8 mouse cellular contexts compared by ENCODE assay signal in the genomic region with DNA sequence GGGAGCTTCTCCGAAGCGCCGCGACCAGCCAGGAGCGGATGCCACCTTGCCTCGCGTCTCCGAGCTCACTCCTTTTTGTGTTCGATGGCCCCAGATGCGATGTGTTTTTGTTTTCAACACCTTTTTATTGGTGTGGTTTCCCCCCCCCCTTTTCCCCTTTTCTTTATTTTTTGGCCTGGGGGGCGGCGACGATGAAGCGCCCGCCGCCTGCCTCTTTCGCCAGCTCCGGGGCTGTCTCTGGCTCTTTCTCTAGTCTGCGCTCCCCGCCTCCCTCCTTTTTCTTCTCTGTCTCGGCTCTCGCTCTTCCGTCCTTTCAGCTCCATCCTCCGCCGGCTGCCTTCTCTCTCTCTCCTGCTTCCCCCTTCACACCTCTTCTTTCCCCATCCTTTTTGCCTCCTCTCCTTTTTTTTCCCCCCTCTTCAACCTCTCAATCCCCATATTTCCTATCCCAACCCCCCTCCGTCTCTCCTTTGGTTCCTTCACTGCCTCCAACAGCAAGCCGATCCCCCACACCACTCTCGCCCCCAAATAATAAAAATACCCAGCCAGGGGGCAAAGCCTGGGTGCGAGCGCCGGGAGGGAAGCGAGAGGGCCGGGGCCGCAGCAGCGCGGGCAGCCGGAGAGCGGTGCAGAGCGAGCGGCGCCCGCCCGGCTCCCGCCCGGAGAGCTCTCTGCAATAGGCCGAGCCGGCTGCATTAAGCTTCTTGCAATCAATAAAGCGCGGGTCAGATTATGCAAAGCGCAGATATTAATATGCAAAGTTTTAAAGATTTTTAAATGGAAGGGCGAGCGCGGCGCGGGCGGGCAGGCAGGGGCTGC. TPM values are rescaled to one million over a fixed set of nuclear protein-coding genes. Genes with fewer than 3 reads are reported as not detected.
A peak's percentile ranks its signal among the peaks of the same experiment; 100 is the strongest.
DNase-seq lines count a peak whose midpoint lies in the region; ATAC-seq and TF ChIP-seq lines count a peak whose summit lies in the region.

No protein-coding gene starts in this region.

- no peak for TF ChIP-seq POLR2A in small intestine, adult 2 months (IDR thresholded peaks at IDR 0.05; ENCODE audit: low read depth, low read length)

- H3K9ac ChIP-seq in hindbrain, embryonic 13.5 days: peak overlapping the region; percentile 94
- H3K9ac ChIP-seq in liver, embryonic 16.5 days (ENCODE audit: low read depth, low read length): no peak overlapping the region

- no peaks in the 10 kb centered on the region for H3K36me3 ChIP-seq in hindbrain, embryonic 13.5 days
- H3K36me3 ChIP-seq in liver, embryonic 16.5 days (ENCODE audit: control insufficient read depth, insufficient read depth): no peaks in the 10 kb centered on the region
- H3K36me3 ChIP-seq in small intestine, adult 2 months (ENCODE audit: control insufficient read depth, insufficient read depth, low read length): no peaks in the 10 kb centered on the region

- peak overlapping the region; percentile 84 for H3K4me2 ChIP-seq in hindbrain, embryonic 13.5 days
- H3K4me2 ChIP-seq in liver, embryonic 16.5 days (ENCODE audit: low read depth, low read length): peak overlapping the region; percentile 56

- H3K4me3 ChIP-seq in hindbrain, embryonic 13.5 days: peak overlapping the region; percentile 68
- peak overlapping the region; percentile 36 for H3K4me3 ChIP-seq in liver, embryonic 16.5 days (ENCODE audit: low read depth, low read length)
- H3K4me3 ChIP-seq in small intestine, adult 2 months (ENCODE audit: low read depth, low read length): peak overlapping the region; percentile 52

- ATAC-seq in cerebellum, adult (ENCODE audit: insufficient number of reproducible peaks, low FRiP score, low TSS enrichment): 0 out of 2 replicates have a peak, but pooled peaks have one; percentile 22
- ATAC-seq in hindbrain, embryonic 13.5 days (ENCODE audit: low FRiP score): peak; percentile 82
- no peak for ATAC-seq in liver, embryonic 16.5 days (ENCODE audit: low read depth)

- peak overlapping the region; percentile 99 for H3K27ac ChIP-seq in hindbrain, embryonic 13.5 days
- H3K27ac ChIP-seq in liver, embryonic 16.5 days (ENCODE audit: low read length): no peak overlapping the region
- H3K27ac ChIP-seq in small intestine, adult 2 months (ENCODE audit: insufficient read depth, low read depth, low read length): no peak overlapping the region

- peaks cover 67% of the 10 kb centered on the region for H3K4me1 ChIP-seq in hindbrain, embryonic 13.5 days (replicated peaks)
- no peaks in the 10 kb centered on the region; the same call in none of the 2 replicates for H3K4me1 ChIP-seq in liver, embryonic 16.5 days (ENCODE audit: control insufficient read depth, low read depth, low read length)
- peaks cover 5% of the 10 kb centered on the region for H3K4me1 ChIP-seq in small intestine, adult 2 months (ENCODE audit: control insufficient read depth, insufficient read depth, insufficient read length, low read length)

- no peaks in the 10 kb centered on the region for H3K9me3 ChIP-seq in hindbrain, embryonic 13.5 days
- H3K9me3 ChIP-seq in liver, embryonic 16.5 days (replicated peaks; ENCODE audit: control insufficient read depth, low read length): no peaks in the 10 kb centered on the region

- no peak for TF ChIP-seq CTCF in small intestine, adult 2 months (IDR thresholded peaks at IDR 0.05; ENCODE audit: extremely low read depth, insufficient read length, insufficient replicate concordance, low read depth, low read length)

- 1% methylated on average over 55 of the region's 56 CpGs for WGBS in hindbrain, embryonic 13.5 days
- 2% methylated on average over 55 of the region's 56 CpGs for WGBS in liver, embryonic 16.5 days (ENCODE audit: insufficient replicate concordance)
- 3% methylated on average over 56 of the region's 56 CpGs for WGBS in small intestine, adult 2 months

- H3K27me3 ChIP-seq in hindbrain, embryonic 13.5 days: peaks cover 42% of the 10 kb centered on the region
- peaks cover 89% of the 10 kb centered on the region for H3K27me3 ChIP-seq in liver, embryonic 16.5 days (ENCODE audit: control insufficient read depth, insufficient read depth, low read depth, low read length)
- H3K27me3 ChIP-seq in small intestine, adult 2 months (ENCODE audit: control insufficient read depth, insufficient read depth, low read length): peaks cover 61% of the 10 kb centered on the region

- no peak for DNase-seq in cerebellum, postnatal 4 days (ENCODE audit: low spot score in 2 of 2)
- peak; percentile 34 for DNase-seq in thymus, postnatal 14 days
- DNase-seq in thymus, postnatal 0 days (ENCODE audit: low spot score): no peak
- DNase-seq in adrenal gland, adult 8-10 months: no peak

RNA-seq across cellular contexts. Expression of a gene that starts 0.5 kb away (rescaled TPM):
- 1.5 and 1.9 TPM in 2 replicates for polyA plus RNA-seq in thymus, postnatal 0 days (2015; fragmentation: Nextera tagmentation; extraction: Ambion mirVana)
- 33.2 and 39.7 TPM in 2 replicates for polyA plus RNA-seq in hindbrain, embryonic 13.5 days (2015; fragmentation: Nextera tagmentation; extraction: Ambion mirVana)
- polyA plus RNA-seq in liver, embryonic 16.5 days (2015; fragmentation: Nextera tagmentation; extraction: Ambion mirVana): 0.99 and 1.7 TPM in 2 replicates
- 2.9 and 6.9 TPM in 2 replicates for polyA plus RNA-seq in small intestine, adult 2 months (2012; rRNA removed)
- 1 to 10 TPM in 3 of 4 experiments, under 1 TPM in 1; 0.90 to 3.5 (median 1.7) TPM for total RNA-seq in adrenal gland, adult 8-10 months (2022)

RNA-seq across cellular contexts. Expression of a gene that starts 41.4 kb away (rescaled TPM):
- polyA plus RNA-seq in thymus, postnatal 0 days (2015; fragmentation: Nextera tagmentation; extraction: Ambion mirVana): 28.4 and 32.8 TPM in 2 replicates
- 14.0 and 15.4 TPM in 2 replicates for polyA plus RNA-seq in hindbrain, embryonic 13.5 days (2015; fragmentation: Nextera tagmentation; extraction: Ambion mirVana)
- polyA plus RNA-seq in liver, embryonic 16.5 days (2015; fragmentation: Nextera tagmentation; extraction: Ambion mirVana): 29.2 and 31.9 TPM in 2 replicates
- polyA plus RNA-seq in small intestine, adult 2 months (2012; rRNA removed): 44.2 and 135 TPM in 2 replicates
- 10 to 100 TPM; 15.6 to 22.2 (median 19.1) TPM for total RNA-seq in adrenal gland, adult 8-10 months (2022)

RNA-seq across cellular contexts. Expression of a gene that starts 42.2 kb away (rescaled TPM):
- polyA plus RNA-seq in thymus, postnatal 0 days (2015; fragmentation: Nextera tagmentation; extraction: Ambion mirVana): 2.7 and 3.1 TPM in 2 replicates
- polyA plus RNA-seq in hindbrain, embryonic 13.5 days (2015; fragmentation: Nextera tagmentation; extraction: Ambion mirVana): 1.6 and 1.9 TPM in 2 replicates
- 1.6 and 1.9 TPM in 2 replicates for polyA plus RNA-seq in liver, embryonic 16.5 days (2015; fragmentation: Nextera tagmentation; extraction: Ambion mirVana)
- polyA plus RNA-seq in small intestine, adult 2 months (2012; rRNA removed): 5.8 and 8.7 TPM in 2 replicates
- 10 to 100 TPM; 11.7 to 16.1 (median 14.2) TPM for total RNA-seq in adrenal gland, adult 8-10 months (2022)

RNA-seq across cellular contexts. Expression of a gene that starts 58.7 kb away (rescaled TPM):
- polyA plus RNA-seq in thymus, postnatal 0 days (2015; fragmentation: Nextera tagmentation; extraction: Ambion mirVana): 16.7 and 17.5 TPM in 2 replicates
- 13.9 and 14.6 TPM in 2 replicates for polyA plus RNA-seq in hindbrain, embryonic 13.5 days (2015; fragmentation: Nextera tagmentation; extraction: Ambion mirVana)
- polyA plus RNA-seq in liver, embryonic 16.5 days (2015; fragmentation: Nextera tagmentation; extraction: Ambion mirVana): 4.0 and 5.3 TPM in 2 replicates
- polyA plus RNA-seq in small intestine, adult 2 months (2012; rRNA removed): 77.7 and 163 TPM in 2 replicates
- 100 to 1,000 TPM in 3 of 4 experiments, 10 to 100 TPM in 1; 99.2 to 107 (median 104) TPM for total RNA-seq in adrenal gland, adult 8-10 months (2022)
